Mouse (Mus musculus): ENCODE results near the gene Map2k6. TPM values are rescaled to one million over a fixed set of nuclear protein-coding genes. Genes with fewer than 3 reads are reported as not detected.

The Map2k6 gene
- total and polyA plus RNA-seq, 2 experiments from 2014 or later, result 21.3 to 25.5 TPM

GRCm38 (mm10) chr11:110438700-110439296, 39.9 kb downstream of the Map2k6 start:
- Histone ChIP-seq H3K4me2 (ENCODE audit: low read depth) (no peak overlapping the region), H3K27ac (ENCODE audit: low read depth, low read length) (no peak overlapping the region), H3K4me3 (ENCODE audit: low read depth, low read length) (no peak overlapping the region), H3K9ac (no peak overlapping the region), H3K4me1 (ENCODE audit: insufficient read depth) (no peaks in the 10 kb centered on the region), H3K27me3 (ENCODE audit: insufficient read depth, low read length) (no peaks in the 10 kb centered on the region), H3K36me3 (ENCODE audit: insufficient read depth) (no peaks in the 10 kb centered on the region), H3K9me3 (ENCODE audit: low read length) (no peaks in the 10 kb centered on the region)
- WGBS, result 87% methylated on average over 4 of the region's 4 CpGs
- DNase-seq (no peak), ATAC-seq (no peak)
- no peak for TF ChIP-seq CTCF (IDR thresholded peaks at IDR 0.05; ENCODE audit: low read depth)

GRCm38 (mm10) chr11:110439354-110439753, 40.4 kb downstream of the Map2k6 start:
- DNase-seq (no peak), ATAC-seq (no peak)
- Histone ChIP-seq H3K9ac (no peak overlapping the region), H3K4me2 (ENCODE audit: low read depth) (no peak overlapping the region), H3K4me3 (ENCODE audit: low read depth, low read length) (no peak overlapping the region), H3K9me3 (ENCODE audit: low read length) (no peaks in the 10 kb centered on the region), H3K36me3 (ENCODE audit: insufficient read depth) (no peaks in the 10 kb centered on the region), H3K27me3 (ENCODE audit: insufficient read depth, low read length) (no peaks in the 10 kb centered on the region), H3K4me1 (ENCODE audit: insufficient read depth) (no peaks in the 10 kb centered on the region), H3K27ac (ENCODE audit: low read depth, low read length) (no peak overlapping the region)
- TF ChIP-seq CTCF (IDR thresholded peaks at IDR 0.05; ENCODE audit: low read depth), result no peak
- 57% methylated on average over 7 of the region's 7 CpGs for WGBS

GRCm38 (mm10) chr11:110444576-110444975, 45.7 kb downstream of the Map2k6 start:
- ATAC-seq (no peak), DNase-seq (no peak)
- no peak for TF ChIP-seq CTCF (IDR thresholded peaks at IDR 0.05; ENCODE audit: low read depth)
- no peaks in the 10 kb centered on the region for H3K36me3 ChIP-seq (ENCODE audit: insufficient read depth)
- H3K4me2 ChIP-seq (ENCODE audit: low read depth), result no peak overlapping the region
- no peak overlapping the region for H3K9ac ChIP-seq
- H3K4me3 ChIP-seq (ENCODE audit: low read depth, low read length), result no peak overlapping the region
- H3K9me3 ChIP-seq (ENCODE audit: low read length), result no peaks in the 10 kb centered on the region
- H3K4me1 ChIP-seq (ENCODE audit: insufficient read depth), result peaks cover 4% of the 10 kb centered on the region; the same call in 1 of the 2 replicates
- no peaks in the 10 kb centered on the region for H3K27me3 ChIP-seq (ENCODE audit: insufficient read depth, low read length)
- no peak overlapping the region for H3K27ac ChIP-seq (ENCODE audit: low read depth, low read length)
- 58% methylated on average over 6 of the region's 6 CpGs for WGBS

DNA sequence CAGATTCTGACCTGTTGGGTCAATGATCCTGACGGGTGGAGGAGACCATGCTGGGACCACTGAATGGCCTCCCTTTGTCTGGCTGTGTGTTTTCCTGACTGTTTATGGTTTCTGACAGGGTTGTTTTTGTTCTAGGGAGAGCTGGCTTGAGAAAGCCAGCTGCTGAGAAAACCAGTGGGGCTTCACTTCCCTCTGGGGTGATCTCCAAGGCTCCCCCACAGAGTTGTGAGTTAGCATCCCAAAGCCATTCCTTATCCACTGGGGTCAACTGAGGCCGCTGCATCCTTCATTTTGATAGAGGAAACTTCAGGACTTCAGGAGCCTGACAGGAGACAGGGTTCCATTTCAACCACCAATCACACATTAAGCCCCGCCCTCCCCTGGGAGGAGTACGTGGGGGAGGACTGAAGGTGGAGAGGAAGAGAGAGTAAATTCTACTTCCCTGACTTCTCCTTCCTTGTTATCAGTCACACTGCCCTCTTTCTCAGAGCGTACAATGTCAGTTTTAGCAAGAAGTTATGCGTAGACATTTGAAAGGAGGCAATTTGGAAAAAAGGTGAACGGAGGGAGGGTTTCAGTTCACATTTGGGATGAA, 49.3 kb downstream of the Map2k6 start:
- H3K4me3 ChIP-seq (ENCODE audit: low read depth, low read length), result peak overlapping the region; percentile 18
- peak overlapping the region; percentile 44 for H3K4me2 ChIP-seq (ENCODE audit: low read depth)
- no peaks in the 10 kb centered on the region for H3K9me3 ChIP-seq (ENCODE audit: low read length)
- WGBS, result 13% methylated on average over 7 of the region's 7 CpGs
- H3K36me3 ChIP-seq (ENCODE audit: insufficient read depth), result no peaks in the 10 kb centered on the region
- no peak for TF ChIP-seq CTCF (IDR thresholded peaks at IDR 0.05; ENCODE audit: low read depth)
- no peak overlapping the region for H3K9ac ChIP-seq
- no peak overlapping the region for H3K27ac ChIP-seq (ENCODE audit: low read depth, low read length)
- peaks cover 8% of the 10 kb centered on the region; the same call in 1 of the 2 replicates for H3K4me1 ChIP-seq (ENCODE audit: insufficient read depth)
- no peaks in the 10 kb centered on the region for H3K27me3 ChIP-seq (ENCODE audit: insufficient read depth, low read length)
- ATAC-seq (no peak), DNase-seq (peak; percentile 21)

GRCm38 (mm10) chr11:110448726-110449161, 49.8 kb downstream of the Map2k6 start:
- TF ChIP-seq CTCF (IDR thresholded peaks at IDR 0.05; ENCODE audit: low read depth), result no peak

DNA sequence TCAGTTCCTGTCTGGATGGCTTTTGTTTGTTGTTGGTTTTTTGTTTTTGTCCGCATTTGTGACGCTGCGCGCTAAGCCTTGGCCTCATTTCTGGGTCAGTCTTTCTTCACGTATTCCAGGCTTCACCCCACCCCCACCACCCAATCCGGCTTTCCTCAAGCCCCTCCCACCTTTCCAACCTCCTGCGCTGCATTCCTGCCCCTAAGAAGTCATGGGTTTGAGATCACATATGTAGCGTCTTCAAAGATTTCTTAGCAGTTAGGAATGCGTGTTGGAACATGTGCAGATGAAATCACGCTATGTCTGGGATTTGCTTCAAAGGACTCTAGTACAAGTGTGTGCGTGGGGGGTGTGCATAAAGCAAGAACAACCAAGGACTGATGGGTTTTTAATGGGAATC, 50.3 kb downstream of the Map2k6 start:
- WGBS, result 10% methylated on average over 11 of the region's 11 CpGs
- H3K9ac ChIP-seq, result no peak overlapping the region
- ATAC-seq, result peak; percentile 32
- peak; percentile 58 for DNase-seq
- no peak for TF ChIP-seq CTCF (IDR thresholded peaks at IDR 0.05; ENCODE audit: low read depth)
- H3K4me1 ChIP-seq (ENCODE audit: insufficient read depth), result peaks cover 8% of the 10 kb centered on the region; the same call in 1 of the 2 replicates
- no peak overlapping the region for H3K27ac ChIP-seq (ENCODE audit: low read depth, low read length)
- H3K36me3 ChIP-seq (ENCODE audit: insufficient read depth), result no peaks in the 10 kb centered on the region
- peak overlapping the region; percentile 44 for H3K4me2 ChIP-seq (ENCODE audit: low read depth)
- H3K27me3 ChIP-seq (ENCODE audit: insufficient read depth, low read length), result no peaks in the 10 kb centered on the region
- no peaks in the 10 kb centered on the region for H3K9me3 ChIP-seq (ENCODE audit: low read length)
- H3K4me3 ChIP-seq (ENCODE audit: low read depth, low read length), result no peak overlapping the region

More at GRCm38 (mm10) chr11:110448726-110449161, 49.8 kb downstream of the Map2k6 start:
- H3K4me2 ChIP-seq (ENCODE audit: low read depth), result peak overlapping the region; percentile 44
- H3K27ac ChIP-seq (ENCODE audit: low read depth, low read length), result no peak overlapping the region
- no peak overlapping the region for H3K9ac ChIP-seq
- DNase-seq, result peak; percentile 24
- peak overlapping the region; percentile 18 for H3K4me3 ChIP-seq (ENCODE audit: low read depth, low read length)
- H3K9me3 ChIP-seq (ENCODE audit: low read length), result no peaks in the 10 kb centered on the region
- WGBS, result 5% methylated on average over 12 of the region's 12 CpGs
- peaks cover 8% of the 10 kb centered on the region; the same call in 1 of the 2 replicates for H3K4me1 ChIP-seq (ENCODE audit: insufficient read depth)
- H3K27me3 ChIP-seq (ENCODE audit: insufficient read depth, low read length), result no peaks in the 10 kb centered on the region
- no peaks in the 10 kb centered on the region for H3K36me3 ChIP-seq (ENCODE audit: insufficient read depth)
- peak; percentile 34; the same call in 1 of the 2 replicates for ATAC-seq

DNA sequence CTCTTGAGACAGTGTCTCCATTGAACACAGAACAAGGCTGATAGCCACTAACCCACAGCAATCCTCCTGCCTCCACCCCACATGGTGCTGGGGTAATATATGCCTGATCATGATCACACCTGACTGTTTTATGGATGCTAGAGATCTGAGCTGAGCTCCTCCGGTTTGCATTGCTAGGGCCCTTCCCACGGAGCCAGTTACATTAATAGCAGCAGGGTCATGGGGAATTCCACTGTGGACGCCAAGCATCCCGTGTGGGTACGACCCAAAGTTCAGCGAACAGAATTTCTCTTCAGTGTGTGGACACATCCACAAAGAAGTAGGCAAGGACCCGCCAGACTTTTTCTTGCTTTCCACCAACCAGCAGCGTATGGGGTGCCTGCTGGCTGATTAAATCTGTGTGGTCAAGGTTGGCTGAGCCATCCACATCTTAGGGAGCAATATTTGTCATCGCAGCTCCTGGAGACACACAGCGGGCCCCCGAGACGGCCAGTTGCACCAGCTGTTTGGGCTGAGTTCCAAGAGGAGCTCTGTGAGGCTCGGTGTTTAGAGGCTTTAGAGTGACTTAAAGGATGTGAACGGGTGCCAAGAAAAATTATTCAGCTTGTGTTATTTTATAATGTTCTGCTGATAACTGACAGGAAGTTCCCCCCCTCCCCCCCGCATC, 51.3 kb downstream of the Map2k6 start:
- no peak overlapping the region for H3K4me3 ChIP-seq (ENCODE audit: low read depth, low read length)
- no peak overlapping the region for H3K4me2 ChIP-seq (ENCODE audit: low read depth)
- H3K36me3 ChIP-seq (ENCODE audit: insufficient read depth), result no peaks in the 10 kb centered on the region
- no peak overlapping the region for H3K27ac ChIP-seq (ENCODE audit: low read depth, low read length)
- no peak for TF ChIP-seq CTCF (IDR thresholded peaks at IDR 0.05; ENCODE audit: low read depth)
- peak; percentile 32 for DNase-seq
- 49% methylated on average over 15 of the region's 15 CpGs for WGBS
- no peak overlapping the region for H3K9ac ChIP-seq
- H3K9me3 ChIP-seq (ENCODE audit: low read length), result no peaks in the 10 kb centered on the region
- H3K27me3 ChIP-seq (ENCODE audit: insufficient read depth, low read length), result no peaks in the 10 kb centered on the region
- ATAC-seq, result no peak
- peaks cover 8% of the 10 kb centered on the region; the same call in 1 of the 2 replicates for H3K4me1 ChIP-seq (ENCODE audit: insufficient read depth)

All from forebrain, postnatal 0 days (tissue).